Mouse (Mus musculus) midbrain, embryonic 16.5 days (tissue): ENCODE results near the gene Itga9. TPM values are rescaled to one million over a fixed set of nuclear protein-coding genes. Genes with fewer than 3 reads are reported as not detected.

ENCODE experiments used
- ATAC-seq: fragments of 200-750 bp; cut with Nextera tagmentation; 2 replicates; pipeline ENCODE4 v1.8.0; 2017; ENCODE audit warnings: moderate TSS enrichment
- H3K27ac ChIP-seq: fragments of 300-500 bp; sonication (generic); 2 replicates; pipeline ENCODE4 v1.5.1; 2014; ENCODE audit warnings: mild to moderate bottlenecking, low read length, mixed read lengths
- H3K27me3 ChIP-seq: fragments of 300-500 bp; sonication (generic); 2 replicates; pipeline ENCODE4 v1.6.1; 2014; ENCODE audit warnings: low read depth, low read length, mixed read lengths; ENCODE audit not compliant: control insufficient read depth, insufficient read depth
- H3K36me3 ChIP-seq: fragments of 300-500 bp; sonication (generic); 2 replicates; pipeline ENCODE4 v1.6.1; 2014; ENCODE audit warnings: mild to moderate bottlenecking, low read length, moderate library complexity, mixed read lengths; ENCODE audit not compliant: control insufficient read depth, insufficient read depth
- H3K4me1 ChIP-seq: fragments of 300-500 bp; sonication (generic); 2 replicates; pipeline ENCODE4 v1.6.1; 2014; ENCODE audit warnings: mild to moderate bottlenecking, low read length, mixed read lengths; ENCODE audit not compliant: control insufficient read depth, insufficient read depth
- H3K4me2 ChIP-seq: fragments of 300-500 bp; sonication (generic); 2 replicates; pipeline ENCODE4 v1.6.1; 2014; ENCODE audit warnings: mild to moderate bottlenecking, low read length, mixed read lengths
- H3K4me3 ChIP-seq: fragments of 300-500 bp; sonication (generic); 2 replicates; pipeline ENCODE4 v1.5.1; 2014; ENCODE audit warnings: low read depth, mild to moderate bottlenecking, low read length, moderate library complexity, mixed read lengths
- H3K9ac ChIP-seq: fragments of 300-500 bp; sonication (generic); 2 replicates; pipeline ENCODE4 v1.6.1; 2014; ENCODE audit warnings: low read depth, low read length, mixed read lengths
- H3K9me3 ChIP-seq: fragments of 300-500 bp; sonication (generic); replicated peaks from 2 replicates; pipeline ENCODE4 v1.6.1; 2014; ENCODE audit warnings: mild to moderate bottlenecking, low read length, mixed read lengths; ENCODE audit not compliant: control insufficient read depth, poor library complexity, severe bottlenecking
- WGBS: fragments of 180-500 bp; shearing (Covaris S2); extraction: QIAGEN DNeasy Blood & Tissue Kit; methylation state at CpG from one replicate; pipeline ENCODE4 v1.1.7; 2014; 5-methylcytosine and 5-hydroxymethylcytosine counted together
- polyA plus RNA-seq: library from polyadenylated mRNA; unstranded; fragments of >200 nt; fragmentation: Nextera tagmentation; extraction: Ambion mirVana; gene quantifications from 2 replicates; pipeline ENCODE4 v1.2.1, GENCODE M21; 2015

The Itga9 gene
- polyA plus RNA-seq, 1 experiment from 2014 or later, result 1.0 TPM

- no peak overlapping the region for H3K27ac ChIP-seq
- H3K27me3 ChIP-seq, result no peaks in the 10 kb centered on the region
- WGBS, result 12% methylated on average over 6 of the region's 6 CpGs
- H3K9me3 ChIP-seq, result no peaks in the 10 kb centered on the region
- no peak overlapping the region for H3K4me2 ChIP-seq
- H3K4me1 ChIP-seq, result no peaks in the 10 kb centered on the region
- peak; percentile 54; the same call in 1 of the 2 replicates for ATAC-seq
- no peaks in the 10 kb centered on the region for H3K36me3 ChIP-seq
- H3K9ac ChIP-seq, result no peak overlapping the region
- no peak overlapping the region for H3K4me3 ChIP-seq
Observed at GRCm38 (mm10) chr9:118901917-118902316, 295.4 kb downstream of the Itga9 start.

- Histone ChIP-seq H3K27me3 (no peaks in the 10 kb centered on the region), H3K4me2 (no peak overlapping the region), H3K9me3 (no peaks in the 10 kb centered on the region), H3K4me1 (no peaks in the 10 kb centered on the region), H3K36me3 (no peaks in the 10 kb centered on the region), H3K27ac (no peak overlapping the region), H3K4me3 (no peak overlapping the region), H3K9ac (no peak overlapping the region)
- no peak for ATAC-seq
- 52% methylated on average over 18 of the region's 18 CpGs for WGBS
Observed at GRCm38 (mm10) chr9:118907934-118908620, 301.6 kb downstream of the Itga9 start.

GRCm38 (mm10) chr9:118913048-118913447, 306.6 kb downstream of the Itga9 start:
- Histone ChIP-seq H3K4me3 (no peak overlapping the region), H3K9me3 (no peaks in the 10 kb centered on the region), H3K27ac (no peak overlapping the region), H3K4me1 (0 out of 2 replicates have a peak, but pooled peaks cover 3% of the 10 kb centered on the region), H3K36me3 (no peaks in the 10 kb centered on the region), H3K4me2 (no peak overlapping the region), H3K9ac (no peak overlapping the region), H3K27me3 (no peaks in the 10 kb centered on the region)
- no peak for ATAC-seq
- WGBS, result 94% methylated on average over 9 of the region's 9 CpGs

- ATAC-seq, result no peak
- no peaks in the 10 kb centered on the region for H3K36me3 ChIP-seq
- H3K27ac ChIP-seq, result no peak overlapping the region
- H3K4me1 ChIP-seq, result 0 out of 2 replicates have a peak, but pooled peaks cover 3% of the 10 kb centered on the region
- WGBS, result 91% methylated on average over 3 of the region's 3 CpGs
- no peak overlapping the region for H3K9ac ChIP-seq
- H3K27me3 ChIP-seq, result no peaks in the 10 kb centered on the region
- H3K4me3 ChIP-seq, result no peak overlapping the region
- H3K9me3 ChIP-seq, result no peaks in the 10 kb centered on the region
- no peak overlapping the region for H3K4me2 ChIP-seq
Observed at GRCm38 (mm10) chr9:118913613-118914012, 307.1 kb downstream of the Itga9 start.

GRCm38 (mm10) chr9:118914589-118914988, 308.1 kb downstream of the Itga9 start:
- ATAC-seq, result no peak

GRCm38 (mm10) chr9:118915290-118915689, 308.8 kb downstream of the Itga9 start:
- 53% methylated on average over 5 of the region's 5 CpGs for WGBS
- no peak overlapping the region for H3K4me3 ChIP-seq
- H3K4me1 ChIP-seq, result 0 out of 2 replicates have a peak, but pooled peaks cover 3% of the 10 kb centered on the region
- H3K27me3 ChIP-seq, result peaks cover 2% of the 10 kb centered on the region; the same call in 1 of the 2 replicates
- H3K4me2 ChIP-seq, result no peak overlapping the region
- no peaks in the 10 kb centered on the region for H3K36me3 ChIP-seq
- ATAC-seq, result no peak
- H3K9me3 ChIP-seq, result no peaks in the 10 kb centered on the region
- no peak overlapping the region for H3K27ac ChIP-seq
- H3K9ac ChIP-seq, result no peak overlapping the region

More at GRCm38 (mm10) chr9:118914589-118914988, 308.1 kb downstream of the Itga9 start:
- 37% methylated on average over 8 of the region's 8 CpGs for WGBS
- Histone ChIP-seq H3K4me2 (no peak overlapping the region), H3K9me3 (no peaks in the 10 kb centered on the region), H3K4me3 (no peak overlapping the region), H3K36me3 (no peaks in the 10 kb centered on the region), H3K9ac (no peak overlapping the region), H3K27ac (no peak overlapping the region), H3K27me3 (peaks cover 2% of the 10 kb centered on the region; the same call in 1 of the 2 replicates), H3K4me1 (0 out of 2 replicates have a peak, but pooled peaks cover 3% of the 10 kb centered on the region)

- Histone ChIP-seq H3K9ac (no peak overlapping the region), H3K36me3 (no peaks in the 10 kb centered on the region), H3K27ac (no peak overlapping the region), H3K4me1 (peaks cover 3% of the 10 kb centered on the region), H3K4me3 (no peak overlapping the region), H3K9me3 (no peaks in the 10 kb centered on the region), H3K4me2 (no peak overlapping the region), H3K27me3 (peaks cover 2% of the 10 kb centered on the region; the same call in 1 of the 2 replicates)
- WGBS, result 78% methylated on average over 16 of the region's 16 CpGs
- no peak for ATAC-seq
Observed at GRCm38 (mm10) chr9:118919672-118920186, 313.2 kb downstream of the Itga9 start.

GRCm38 (mm10) chr9:118920798-118921515, 314.5 kb downstream of the Itga9 start:
- H3K9ac ChIP-seq, result no peak overlapping the region
- H3K4me3 ChIP-seq, result no peak overlapping the region
- peaks cover 7% of the 10 kb centered on the region for H3K4me1 ChIP-seq
- no peak overlapping the region for H3K4me2 ChIP-seq
- 45% methylated on average over 12 of the region's 12 CpGs for WGBS
- H3K27ac ChIP-seq, result no peak overlapping the region
- no peaks in the 10 kb centered on the region for H3K9me3 ChIP-seq
- no peaks in the 10 kb centered on the region for H3K36me3 ChIP-seq
- H3K27me3 ChIP-seq, result peaks cover 2% of the 10 kb centered on the region; the same call in 1 of the 2 replicates
- ATAC-seq, result no peak

GRCm38 (mm10) chr9:118921926-118922325, 315.4 kb downstream of the Itga9 start:
- Histone ChIP-seq H3K4me3 (no peak overlapping the region), H3K27ac (no peak overlapping the region), H3K9ac (no peak overlapping the region), H3K9me3 (no peaks in the 10 kb centered on the region), H3K36me3 (no peaks in the 10 kb centered on the region), H3K4me2 (no peak overlapping the region), H3K27me3 (peaks cover 2% of the 10 kb centered on the region; the same call in 1 of the 2 replicates), H3K4me1 (peaks cover 7% of the 10 kb centered on the region)
- ATAC-seq, result no peak
- 74% methylated on average over 3 of the region's 3 CpGs for WGBS
